Mouse (Mus musculus) layer of hippocampus, adult 2 months (tissue): ENCODE results near the gene Slc2a1. TPM values are rescaled to one million over a fixed set of nuclear protein-coding genes. Genes with fewer than 3 reads are reported as not detected.

Experiments
- DNase-seq, 2 experiments: peaks; one replicate each; pipeline ENCODE4 v3.0.0; 2022; ENCODE audit warnings: low spot score in 2 of 2
- H3K27ac ChIP-seq: fragments of 200-600 bp; 2 replicates; pipeline ENCODE4 v1.8.1; 2022
- H3K4me3 ChIP-seq: fragments of 200-600 bp; 2 replicates; pipeline ENCODE4 v1.8.1; 2022; ENCODE audit warnings: mild to moderate bottlenecking
- CTCF ChIP-seq: fragments of 200-600 bp; conservative IDR thresholded peaks from 2 replicates; pipeline ENCODE4 v1.8.1; 2022; ENCODE audit warnings: antibody characterized with exemption, mild to moderate bottlenecking, moderate library complexity
- total RNA-seq, 2 experiments: library from RNA; stranded (reverse); gene quantifications; 2 replicates each; pipeline ENCODE4 v1.2.3; 2021

Slc2a1 gene
- total RNA-seq, 2 experiments from 2014 or later = 94.5 to 96.4 TPM

DNA sequence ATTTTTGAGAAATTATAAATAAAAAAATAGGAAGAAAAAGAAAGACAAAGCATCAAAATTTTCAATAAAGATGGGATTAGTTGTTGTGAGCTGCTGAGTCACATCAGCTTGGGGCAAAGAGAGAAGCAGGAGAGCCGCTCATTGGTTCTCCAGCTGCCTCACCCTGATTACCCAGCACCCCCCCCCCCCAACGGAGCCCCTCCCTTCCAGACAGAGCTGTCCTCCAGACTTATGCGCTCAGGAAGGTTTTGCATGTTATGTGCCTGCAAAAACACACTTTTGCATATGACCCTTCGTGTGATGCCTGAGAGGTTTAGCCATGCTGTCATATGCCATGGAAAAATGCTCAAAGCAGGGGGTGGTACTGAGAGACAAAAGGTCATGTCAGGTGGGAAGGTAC, 3.7 kb upstream of the Slc2a1 start:
- Histone ChIP-seq H3K4me3 (no peak overlapping the region), H3K27ac (peak overlapping the region; percentile 73; the same call in 1 of the 2 replicates)
- DNase-seq = no peak
- no peak for TF ChIP-seq CTCF

- peak overlapping the region; percentile 54 for H3K4me3 ChIP-seq
- TF ChIP-seq CTCF = no peak
- H3K27ac ChIP-seq = peak overlapping the region; percentile 73
- DNase-seq = peak; percentile 48 to 65
These were observed 2.8 kb upstream of the Slc2a1 start for GRCm38 (mm10) chr4:119105704-119106103.

DNA sequence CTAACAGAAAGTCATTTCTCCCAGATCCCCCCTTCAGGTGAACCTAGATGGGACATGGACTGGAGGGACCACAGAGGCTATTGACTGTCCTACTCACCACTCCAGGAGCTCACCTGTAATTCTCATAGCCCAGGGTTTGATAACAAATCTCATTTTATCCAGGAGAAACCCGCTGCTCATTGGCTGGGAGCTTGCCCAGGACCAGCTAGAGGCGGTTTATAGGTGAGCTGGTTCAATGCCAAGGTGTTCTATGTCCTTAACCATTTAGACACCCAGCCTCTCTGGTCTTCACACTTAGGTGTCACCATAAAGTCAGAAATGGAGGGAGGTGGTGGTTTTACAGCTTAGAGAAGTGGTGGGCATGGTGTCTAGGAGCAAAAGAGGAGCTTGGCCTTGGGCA, 644 bp upstream of the Slc2a1 start:
- H3K4me3 ChIP-seq = peak overlapping the region; percentile 84; the same call in 1 of the 2 replicates

DNA sequence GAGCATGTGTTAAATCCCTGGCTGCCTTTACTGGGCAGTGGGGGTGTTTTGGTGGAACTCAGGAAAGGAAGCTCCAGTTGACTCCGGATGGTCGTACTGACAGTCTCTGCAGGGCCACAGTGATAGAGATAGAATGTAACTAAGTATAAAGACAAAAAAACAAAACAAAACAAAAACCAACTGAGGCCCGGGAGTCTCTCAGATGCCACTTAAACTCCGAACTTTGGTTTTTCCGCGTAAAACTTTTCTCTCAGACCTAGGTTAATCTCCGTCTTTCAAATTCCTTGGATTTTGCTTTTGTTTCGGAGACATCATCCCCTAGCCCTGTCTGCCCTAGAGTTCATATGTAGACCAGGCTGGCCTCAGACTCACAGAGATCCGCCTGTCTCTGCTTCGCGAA, 1.1 kb downstream of the Slc2a1 start:
- no peak for DNase-seq
- TF ChIP-seq CTCF = no peak
- Histone ChIP-seq H3K27ac (peak overlapping the region; percentile 99), H3K4me3 (peak overlapping the region; percentile 84)

More for the DNA sequence above, 644 bp upstream of the Slc2a1 start:
- H3K27ac ChIP-seq = peak overlapping the region; percentile 99; the same call in 1 of the 2 replicates
- TF ChIP-seq CTCF = no peak
- DNase-seq = no peak

DNA sequence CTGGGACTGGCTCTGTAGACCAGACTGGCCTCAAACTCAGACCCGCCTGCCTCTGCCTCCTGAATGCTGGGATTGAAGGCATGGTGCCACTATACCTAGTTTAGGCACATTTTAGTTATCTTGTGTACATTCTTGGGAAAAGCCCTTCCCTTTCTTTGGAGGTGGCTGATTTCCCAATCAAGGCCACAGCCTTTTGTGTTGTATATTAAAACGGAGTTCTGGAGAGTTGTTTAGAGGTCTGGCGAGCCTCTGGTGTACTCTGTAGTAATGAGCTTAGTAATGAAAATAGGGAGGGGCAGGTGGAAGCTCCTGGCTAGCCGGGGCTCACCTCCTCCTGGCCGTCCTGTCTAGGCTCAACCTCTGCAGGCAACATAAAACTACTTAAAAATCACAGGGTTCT, 2.0 kb downstream of the Slc2a1 start:
- Histone ChIP-seq H3K4me3 (peak overlapping the region; percentile 84), H3K27ac (peak overlapping the region; percentile 99)
- no peak for DNase-seq
- TF ChIP-seq CTCF = no peak

DNA sequence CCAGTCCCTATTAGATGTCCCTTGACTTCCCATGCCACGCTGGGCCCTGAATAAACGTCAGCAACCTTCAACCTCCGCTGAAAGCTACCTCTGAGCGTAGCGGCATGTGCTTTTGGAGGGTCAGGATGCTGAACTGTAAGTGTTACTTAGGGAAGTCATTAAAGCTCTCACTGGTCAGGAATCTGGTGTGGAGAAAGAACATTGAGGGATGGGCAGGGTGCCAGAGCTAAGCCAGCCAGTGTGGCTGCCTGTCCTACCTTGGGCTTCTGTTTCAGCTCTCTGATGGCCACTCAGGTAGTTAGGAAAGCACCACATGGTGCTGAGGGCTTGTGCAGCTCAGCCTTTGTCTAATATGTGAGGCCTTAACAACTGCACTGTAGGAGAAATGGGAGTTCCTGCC, 2.9 kb downstream of the Slc2a1 start:
- Histone ChIP-seq H3K4me3 (peak overlapping the region; percentile 84), H3K27ac (peak overlapping the region; percentile 99)

GRCm38 (mm10) chr4:119112256-119112885, 3.9 kb downstream of the Slc2a1 start:
- TF ChIP-seq CTCF = no peak
- Histone ChIP-seq H3K27ac (peak overlapping the region; percentile 99), H3K4me3 (peak overlapping the region; percentile 84)
- peak; percentile 23 to 33 for DNase-seq

More for the DNA sequence above, 2.9 kb downstream of the Slc2a1 start:
- no peak for DNase-seq
- no peak for TF ChIP-seq CTCF

DNA sequence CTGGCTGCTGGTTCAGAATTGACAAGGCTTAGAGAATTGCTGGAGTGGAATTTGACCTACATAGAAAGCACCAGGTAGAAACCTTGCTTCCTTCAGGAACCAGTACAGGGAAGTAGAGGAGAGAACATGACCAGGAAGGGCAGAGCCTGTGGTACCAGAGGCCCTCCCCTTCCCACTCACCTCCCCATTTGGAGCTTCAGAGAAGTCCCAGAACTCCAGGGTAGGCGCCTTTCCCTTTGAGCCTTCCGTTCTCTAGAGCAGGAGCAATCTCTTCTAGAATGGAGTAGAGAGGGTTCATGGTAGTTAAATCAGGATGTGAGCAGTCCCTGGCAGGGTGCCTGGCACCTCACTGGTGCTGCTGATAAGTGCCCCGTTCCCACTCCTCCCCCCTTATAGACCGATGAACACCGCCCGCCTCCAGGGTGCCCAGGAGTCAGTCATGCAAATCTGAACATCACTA, 7.1 kb downstream of the Slc2a1 start:
- no peak for TF ChIP-seq CTCF
- no peak for DNase-seq
- Histone ChIP-seq H3K4me3 (peak overlapping the region; percentile 26; the same call in 1 of the 2 replicates), H3K27ac (no peak overlapping the region; the same call in 1 of the 2 replicates)

- peak; percentile 27; the same call in 1 of the 2 replicates for TF ChIP-seq CTCF
- no peak for DNase-seq
- H3K4me3 ChIP-seq = peak overlapping the region; percentile 26; the same call in 1 of the 2 replicates
- no peak overlapping the region for H3K27ac ChIP-seq
These were observed 7.8 kb downstream of the Slc2a1 start for GRCm38 (mm10) chr4:119116336-119116735.

DNA sequence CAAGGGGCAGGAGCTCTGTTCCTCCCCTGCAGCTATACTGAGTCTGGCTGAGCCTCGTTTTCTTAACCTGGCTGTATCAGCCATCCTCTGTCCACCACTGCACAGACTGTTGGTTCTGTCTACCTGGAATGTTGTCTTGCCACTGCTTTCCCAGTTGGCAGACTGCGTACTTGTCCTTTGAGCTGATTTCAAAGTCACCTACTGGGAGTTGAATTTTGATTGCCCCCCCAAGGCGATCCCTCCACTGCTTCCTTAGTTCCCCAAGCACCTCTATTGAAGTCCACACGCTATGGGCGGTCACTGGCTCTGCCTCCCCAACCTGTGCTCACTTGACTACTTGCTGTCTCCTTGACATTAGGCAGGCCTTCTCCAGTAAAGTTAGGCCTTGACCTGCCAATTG, 9.1 kb downstream of the Slc2a1 start:
- DNase-seq = no peak
- no peak overlapping the region for H3K27ac ChIP-seq
- TF ChIP-seq CTCF = no peak
- H3K4me3 ChIP-seq = no peak overlapping the region

DNA sequence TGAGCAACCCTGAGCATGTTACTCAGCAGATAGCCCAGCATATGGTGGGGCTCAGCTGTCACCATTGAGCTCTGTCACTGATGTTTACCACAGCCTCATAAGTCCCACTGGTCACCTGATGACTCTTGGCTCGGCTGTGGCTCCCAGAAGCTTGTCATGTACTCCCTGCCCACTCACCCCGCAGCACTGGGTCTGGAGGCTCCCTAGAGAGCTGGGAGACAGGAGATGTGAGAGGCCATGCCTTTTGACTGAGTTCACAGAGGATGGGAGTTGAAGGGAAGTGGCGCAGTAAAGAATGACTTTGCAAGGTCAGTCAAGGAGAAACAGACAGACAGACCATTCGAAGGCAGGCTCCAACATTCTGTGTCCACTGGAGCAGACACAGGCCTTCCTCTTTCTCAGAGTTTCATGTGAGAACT, 10.2 kb downstream of the Slc2a1 start:
- peak overlapping the region; percentile 15; the same call in 1 of the 2 replicates for H3K27ac ChIP-seq
- no peak for DNase-seq
- no peak for TF ChIP-seq CTCF
- H3K4me3 ChIP-seq = no peak overlapping the region; the same call in 1 of the 2 replicates

- DNase-seq = no peak
- Histone ChIP-seq H3K4me3 (no peak overlapping the region), H3K27ac (peak overlapping the region; percentile 15; the same call in 1 of the 2 replicates)
- no peak for TF ChIP-seq CTCF
These were observed 10.8 kb downstream of the Slc2a1 start for GRCm38 (mm10) chr4:119119354-119119753.

- no peak overlapping the region for H3K27ac ChIP-seq
- no peak for TF ChIP-seq CTCF
- H3K4me3 ChIP-seq = no peak overlapping the region
- DNase-seq = no peak
These were observed 11.6 kb downstream of the Slc2a1 start for GRCm38 (mm10) chr4:119120095-119120494.

DNA sequence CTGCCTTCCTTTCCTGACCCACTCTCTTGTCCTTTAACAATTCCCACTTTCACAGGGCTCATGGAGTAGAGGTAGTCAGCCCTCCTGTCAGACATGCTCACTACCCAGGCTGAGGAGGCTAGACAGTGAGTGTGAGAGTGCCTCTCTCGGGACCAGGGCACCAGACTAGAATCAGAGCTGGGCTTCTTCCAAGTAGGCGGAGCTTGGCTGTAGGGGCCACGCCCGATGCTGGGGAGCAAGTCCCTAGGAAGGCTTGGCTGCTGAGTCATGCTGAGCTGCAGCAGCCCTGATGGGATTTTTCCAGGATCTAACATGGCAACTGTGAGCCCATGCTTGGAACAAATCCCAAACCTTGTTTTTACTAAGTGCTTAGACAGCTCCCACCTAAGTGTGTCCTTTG, 12.7 kb downstream of the Slc2a1 start:
- TF ChIP-seq CTCF = no peak
- peak overlapping the region; percentile 57; the same call in 1 of the 2 replicates for H3K27ac ChIP-seq
- no peak overlapping the region for H3K4me3 ChIP-seq
- DNase-seq = peak; percentile 49 to 56
